Mouse (Mus musculus) embryonic facial prominence, embryonic 13.5 days (tissue): ENCODE measurements around the gene AC134908.4. TPM values are rescaled to one million over a fixed set of nuclear protein-coding genes. Genes with fewer than 3 reads are reported as not detected.
A peak's percentile ranks its signal among the peaks of the same experiment; 100 is the strongest.
"Not testable (repeated sequence)": the region's sequence is repeated elsewhere in the genome, so short reads cannot be mapped to it uniquely, and the experiment has no call there.

Experiments
- ATAC-seq: fragments of 200-750 bp; cut with Nextera tagmentation; 2 replicates; pipeline ENCODE4 v1.8.0; 2017; ENCODE audit warnings: low read depth; ENCODE audit not compliant: insufficient number of reproducible peaks, insufficient read depth, low FRiP score, low TSS enrichment
- H3K27ac ChIP-seq: fragments of 300-500 bp; sonication (generic); 2 replicates; pipeline ENCODE4 v1.5.1; 2015; ENCODE audit warnings: moderate library complexity, mild to moderate bottlenecking, inconsistent platforms
- H3K27me3 ChIP-seq: fragments of 300-500 bp; sonication (generic); 2 replicates; pipeline ENCODE4 v1.6.1; 2015; ENCODE audit warnings: mild to moderate bottlenecking, inconsistent platforms
- H3K36me3 ChIP-seq: fragments of 300-500 bp; sonication (generic); 2 replicates; pipeline ENCODE4 v1.6.1; 2015; ENCODE audit warnings: mild to moderate bottlenecking, inconsistent platforms
- H3K4me1 ChIP-seq: fragments of 300-500 bp; sonication (generic); 2 replicates; pipeline ENCODE4 v1.6.1; 2015; ENCODE audit warnings: inconsistent platforms
- H3K4me2 ChIP-seq: fragments of 300-500 bp; sonication (generic); 2 replicates; pipeline ENCODE4 v1.6.1; 2015; ENCODE audit warnings: moderate library complexity, mild to moderate bottlenecking, inconsistent platforms
- H3K4me3 ChIP-seq: fragments of 300-500 bp; sonication (generic); 2 replicates; pipeline ENCODE4 v1.5.1; 2015; ENCODE audit warnings: mild to moderate bottlenecking, inconsistent platforms
- H3K9ac ChIP-seq: fragments of 300-500 bp; sonication (generic); 2 replicates; pipeline ENCODE4 v1.6.1; 2015; ENCODE audit warnings: mild to moderate bottlenecking, inconsistent platforms
- H3K9me3 ChIP-seq: fragments of 300-500 bp; sonication (generic); 2 replicates; pipeline ENCODE4 v1.6.1; 2016; ENCODE audit warnings: inconsistent platforms
- WGBS: fragments of 180-500 bp; shearing (Covaris S2); methylation state at CpG from one replicate; pipeline ENCODE4 v1.1.7; 2015; ENCODE audit warnings: mixed read lengths; 5-methylcytosine and 5-hydroxymethylcytosine counted together
- polyA plus RNA-seq: library from polyadenylated mRNA; unstranded; fragments of >200 nt; fragmentation: Nextera tagmentation; extraction: Ambion mirVana; gene quantifications from 2 replicates; pipeline ENCODE4 v1.2.1, GENCODE M21; 2015

The AC134908.4 gene
- polyA plus RNA-seq, 1 experiment from 2014 or later, result not detected

- H3K4me3 ChIP-seq, result peak overlapping the region; percentile 16
- ATAC-seq, result no peak
- H3K9ac ChIP-seq, result peak overlapping the region; percentile 12; the same call in 1 of the 2 replicates
- peak overlapping the region; percentile 49 for H3K4me2 ChIP-seq
- H3K27me3 ChIP-seq, result peaks cover 67% of the 10 kb centered on the region
- H3K36me3 ChIP-seq, result no peaks in the 10 kb centered on the region
- no peak overlapping the region for H3K27ac ChIP-seq
- H3K9me3 ChIP-seq, result no peaks in the 10 kb centered on the region
- 6% methylated on average over 46 of the region's 46 CpGs for WGBS
- H3K4me1 ChIP-seq, result peaks cover 12% of the 10 kb centered on the region
Observed at GRCm38 (mm10) chr17:25818851-25819780, 23.7 kb upstream of the AC134908.4 start.

- no peak overlapping the region for H3K9ac ChIP-seq
- H3K27ac ChIP-seq, result no peak overlapping the region
- WGBS, result 80% methylated on average over 11 of the region's 11 CpGs
- no peak for ATAC-seq
- no peak overlapping the region for H3K4me2 ChIP-seq
- H3K4me1 ChIP-seq, result peaks cover 12% of the 10 kb centered on the region; the same call in 1 of the 2 replicates
- peaks cover 75% of the 10 kb centered on the region for H3K27me3 ChIP-seq
- no peaks in the 10 kb centered on the region for H3K9me3 ChIP-seq
- H3K36me3 ChIP-seq, result no peaks in the 10 kb centered on the region
- no peak overlapping the region for H3K4me3 ChIP-seq
Observed at GRCm38 (mm10) chr17:25817662-25818061, 22.2 kb upstream of the AC134908.4 start.

GRCm38 (mm10) chr17:25813471-25813870 is 18.0 kb upstream of the AC134908.4 start:
- no peaks in the 10 kb centered on the region for H3K36me3 ChIP-seq
- H3K4me2 ChIP-seq, result peak overlapping the region; percentile 26
- no peak overlapping the region for H3K4me3 ChIP-seq
- H3K9ac ChIP-seq, result no peak overlapping the region
- 0% methylated on average over 20 of the region's 20 CpGs for WGBS
- no peak; the same call in 1 of the 2 replicates for ATAC-seq
- H3K9me3 ChIP-seq, result no peaks in the 10 kb centered on the region
- H3K27ac ChIP-seq, result no peak overlapping the region
- peaks cover 18% of the 10 kb centered on the region for H3K4me1 ChIP-seq
- peaks cover 77% of the 10 kb centered on the region for H3K27me3 ChIP-seq

GRCm38 (mm10) chr17:25810890-25811289 is 15.4 kb upstream of the AC134908.4 start:
- peaks cover 62% of the 10 kb centered on the region for H3K27me3 ChIP-seq
- peaks cover 21% of the 10 kb centered on the region for H3K4me1 ChIP-seq
- no peak overlapping the region for H3K27ac ChIP-seq
- WGBS, result 70% methylated on average over 4 of the region's 4 CpGs
- H3K36me3 ChIP-seq, result no peaks in the 10 kb centered on the region
- no peak overlapping the region for H3K4me2 ChIP-seq
- H3K9me3 ChIP-seq, result no peaks in the 10 kb centered on the region
- no peak overlapping the region for H3K9ac ChIP-seq
- no peak for ATAC-seq
- H3K4me3 ChIP-seq, result no peak overlapping the region

GRCm38 (mm10) chr17:25809606-25810340 is 14.3 kb upstream of the AC134908.4 start:
- 11% methylated on average over 25 of the region's 25 CpGs for WGBS
- no peaks in the 10 kb centered on the region for H3K9me3 ChIP-seq
- H3K4me3 ChIP-seq, result peak overlapping the region; percentile 71
- no peak for ATAC-seq
- H3K9ac ChIP-seq, result peak overlapping the region; percentile 77
- H3K4me1 ChIP-seq, result peaks cover 21% of the 10 kb centered on the region
- H3K27me3 ChIP-seq, result peaks cover 58% of the 10 kb centered on the region
- H3K4me2 ChIP-seq, result peak overlapping the region; percentile 97
- no peaks in the 10 kb centered on the region for H3K36me3 ChIP-seq
- no peak overlapping the region for H3K27ac ChIP-seq

GRCm38 (mm10) chr17:25808789-25809605 is 13.5 kb upstream of the AC134908.4 start, which contains the start of gene Fbxl16:
Fbxl16 (plus strand) TSS chr17:25809085.
- peak within 1 kb of the TSS; percentile 71 for H3K4me3 ChIP-seq
- ATAC-seq, result peak; percentile 75
- H3K27me3 ChIP-seq, result peaks cover 59% of the 10 kb centered on the region
- no peaks in the 10 kb centered on the region for H3K36me3 ChIP-seq
- WGBS, result under 1% methylated on average over 93 of the region's 100 CpGs
- peak within 1 kb of the TSS; percentile 77 for H3K9ac ChIP-seq
- peak within 1 kb of the TSS; percentile 39; the same call in 1 of the 2 replicates for H3K27ac ChIP-seq
- peaks cover 21% of the 10 kb centered on the region for H3K4me1 ChIP-seq
- H3K9me3 ChIP-seq, result no peaks in the 10 kb centered on the region
- peak within 1 kb of the TSS; percentile 97 for H3K4me2 ChIP-seq

GRCm38 (mm10) chr17:25808028-25808427 is 12.6 kb upstream of the AC134908.4 start:
- H3K9ac ChIP-seq, result no peak overlapping the region
- peak overlapping the region; percentile 71; the same call in 1 of the 2 replicates for H3K4me3 ChIP-seq
- no peaks in the 10 kb centered on the region for H3K36me3 ChIP-seq
- peaks cover 16% of the 10 kb centered on the region for H3K4me1 ChIP-seq
- no peaks in the 10 kb centered on the region for H3K9me3 ChIP-seq
- no peak for ATAC-seq
- 34% methylated on average over 5 of the region's 5 CpGs for WGBS
- H3K27me3 ChIP-seq, result peaks cover 60% of the 10 kb centered on the region
- H3K27ac ChIP-seq, result no peak overlapping the region
- peak overlapping the region; percentile 97 for H3K4me2 ChIP-seq

- WGBS, result 52% methylated on average over 2 of the region's 2 CpGs
- Histone ChIP-seq H3K4me1 (peaks cover 14% of the 10 kb centered on the region), H3K27me3 (peaks cover 60% of the 10 kb centered on the region)
- not testable (repeated sequence) for H3K27ac ChIP-seq, H3K36me3 ChIP-seq, ATAC-seq, H3K4me3 ChIP-seq, H3K9ac ChIP-seq, H3K4me2 ChIP-seq, H3K9me3 ChIP-seq
Observed at GRCm38 (mm10) chr17:25807452-25807851, 12.0 kb upstream of the AC134908.4 start.

GRCm38 (mm10) chr17:25806507-25806906 is 11.0 kb upstream of the AC134908.4 start:
- peaks cover 58% of the 10 kb centered on the region for H3K27me3 ChIP-seq
- H3K27ac ChIP-seq, result no peak overlapping the region
- H3K9ac ChIP-seq, result no peak overlapping the region
- no peak for ATAC-seq
- no peaks in the 10 kb centered on the region for H3K9me3 ChIP-seq
- peaks cover 14% of the 10 kb centered on the region for H3K4me1 ChIP-seq
- H3K4me2 ChIP-seq, result no peak overlapping the region
- H3K4me3 ChIP-seq, result no peak overlapping the region
- no peaks in the 10 kb centered on the region for H3K36me3 ChIP-seq
- WGBS, result 84% methylated on average over 4 of the region's 4 CpGs

- H3K27me3 ChIP-seq, result peaks cover 30% of the 10 kb centered on the region
- WGBS, result 14% methylated on average over 10 of the region's 10 CpGs
- H3K4me3 ChIP-seq, result no peak overlapping the region
- no peak overlapping the region for H3K27ac ChIP-seq
- H3K9ac ChIP-seq, result peak overlapping the region; percentile 40; the same call in 1 of the 2 replicates
- H3K36me3 ChIP-seq, result no peaks in the 10 kb centered on the region
- no peaks in the 10 kb centered on the region for H3K4me1 ChIP-seq
- no peaks in the 10 kb centered on the region for H3K9me3 ChIP-seq
- no peak overlapping the region for H3K4me2 ChIP-seq
- ATAC-seq, result no peak
Observed at GRCm38 (mm10) chr17:25802825-25803517, 7.5 kb upstream of the AC134908.4 start.
